Mouse (Mus musculus) lung, adult 18-20 months (tissue): ENCODE data around the gene Akap8.
A peak's percentile ranks its signal among the peaks of the same experiment; 100 is the strongest.

Experiments
- DNase-seq, 2 experiments: peaks; one replicate each; pipeline ENCODE4 v3.0.0; 2022; ENCODE audit warnings: mixed read lengths in 2 of 2

The Akap8 gene

GRCm38 (mm10) chr17:32348406-32348805 is 27.4 kb upstream of the Akap8 start:
- no peak for DNase-seq

- DNase-seq = no peak
Measured at GRCm38 (mm10) chr17:32341102-32341501, 20.1 kb upstream of the Akap8 start.

- no peak for DNase-seq
Measured at GRCm38 (mm10) chr17:32340110-32340509, 19.1 kb upstream of the Akap8 start.

- DNase-seq = no peak
Measured at GRCm38 (mm10) chr17:32335869-32336268, 14.8 kb upstream of the Akap8 start.

- DNase-seq = no peak
Measured at GRCm38 (mm10) chr17:32334921-32335320, 13.9 kb upstream of the Akap8 start.

- DNase-seq = no peak
Measured at GRCm38 (mm10) chr17:32333675-32334303, 12.8 kb upstream of the Akap8 start.

- DNase-seq = no peak
Measured at GRCm38 (mm10) chr17:32327501-32327900, 6.5 kb upstream of the Akap8 start.

- no peak for DNase-seq
Measured at GRCm38 (mm10) chr17:32322809-32323208, 1.8 kb upstream of the Akap8 start.

- DNase-seq = no peak
Measured at GRCm38 (mm10) chr17:32321836-32322235, 798 bp upstream of the Akap8 start.

GRCm38 (mm10) chr17:32321390-32321734 is 324 bp upstream of the Akap8 start:
- no peak for DNase-seq

GRCm38 (mm10) chr17:32319950-32320349 is 1.1 kb downstream of the Akap8 start:
- no peak for DNase-seq

GRCm38 (mm10) chr17:32317708-32318107 is 3.3 kb downstream of the Akap8 start:
- DNase-seq = no peak

GRCm38 (mm10) chr17:32317032-32317431 is 4.0 kb downstream of the Akap8 start:
- no peak for DNase-seq

GRCm38 (mm10) chr17:32315560-32315959 is 5.5 kb downstream of the Akap8 start:
- no peak for DNase-seq

- no peak for DNase-seq
Measured at GRCm38 (mm10) chr17:32313892-32314291, 7.1 kb downstream of the Akap8 start.

- DNase-seq = no peak
Measured at GRCm38 (mm10) chr17:32312801-32313200, 8.2 kb downstream of the Akap8 start.

GRCm38 (mm10) chr17:32307963-32308362 is 13.1 kb downstream of the Akap8 start:
- no peak for DNase-seq

GRCm38 (mm10) chr17:32298125-32298524 is 22.9 kb downstream of the Akap8 start:
- DNase-seq = no peak

- no peak for DNase-seq
Measured at GRCm38 (mm10) chr17:32295901-32296300, 25.1 kb downstream of the Akap8 start.

GRCm38 (mm10) chr17:32295160-32295559 is 25.9 kb downstream of the Akap8 start:
- DNase-seq = no peak

GRCm38 (mm10) chr17:32285138-32285670 is 35.8 kb downstream of the Akap8 start:
- no peak for DNase-seq

GRCm38 (mm10) chr17:32284262-32285137 is 36.5 kb downstream of the Akap8 start, which contains the start of gene Brd4:
Gene Brd4 (minus strand): TSS chr17:32284722.
- peak; percentile 89 to 91 for DNase-seq

GRCm38 (mm10) chr17:32283771-32284221 is 37.2 kb downstream of the Akap8 start:
- peak; percentile 66 for DNase-seq

GRCm38 (mm10) chr17:32283341-32283740 is 37.7 kb downstream of the Akap8 start:
- peak; percentile 21 to 24 for DNase-seq
